Mouse (Mus musculus) embryo, embryonic 11 days (tissue): ENCODE measurements around the gene Eda.
A peak's percentile ranks its signal among the peaks of the same experiment; 100 is the strongest.
"Not testable (repeated sequence)": the region's sequence is repeated elsewhere in the genome, so short reads cannot be mapped to it uniquely, and the experiment has no call there.

Experiments
- DNase-seq: peaks from one replicate; pipeline ENCODE4 v3.0.0-alpha.2; 2015

The Eda gene

GRCm38 (mm10) chrX:100428693-100429092 lies 453.3 kb downstream of the Eda start, which contains the start of gene Otud6a:
TSS of gene Otud6a (plus strand) at chrX:100429013.
- no peak for DNase-seq

- peak; percentile 6 for DNase-seq
These were observed 456.9 kb downstream of the Eda start for GRCm38 (mm10) chrX:100432311-100432710.

GRCm38 (mm10) chrX:100442617-100443016 lies 467.2 kb downstream of the Eda start, which contains the start of gene Awat2:
TSS of gene Awat2 (minus strand) at chrX:100442717.
- not testable (repeated sequence) for DNase-seq

GRCm38 (mm10) chrX:100443532-100443931 lies 468.1 kb downstream of the Eda start:
- DNase-seq = no peak
